Mouse (Mus musculus): ENCODE results near the gene Pgam2.

DNA sequence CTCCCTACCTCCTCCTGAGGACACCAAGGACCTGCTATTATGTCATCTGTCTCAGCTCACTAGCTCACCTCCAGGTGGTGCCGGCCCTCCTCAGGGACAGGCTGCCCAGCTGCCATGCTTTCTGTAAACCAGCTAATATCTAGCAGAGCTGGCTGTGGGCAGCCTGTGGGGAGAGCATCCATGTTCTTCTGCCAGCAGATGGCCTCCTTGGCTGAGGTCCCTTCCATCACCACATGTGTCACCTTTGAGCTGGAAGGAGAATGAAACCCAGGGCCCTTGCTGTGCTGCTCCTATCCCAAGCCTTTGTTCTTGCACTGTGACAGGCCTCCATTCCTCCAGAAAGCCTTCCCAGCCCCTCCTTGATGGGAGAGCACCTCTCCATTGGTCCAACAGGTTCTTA is 32.6 kb upstream of the Pgam2 start:
- TF ChIP-seq CTCF (IDR thresholded peaks at IDR 0.05; ENCODE audit: borderline replicate concordance, insufficient read depth, low read depth, low read length) (no peak; the same call in 1 of the 2 replicates), POLR2A (IDR thresholded peaks at IDR 0.05; ENCODE audit: borderline replicate concordance, insufficient read depth, low read length) (no peak)

All from cerebellum, adult 2 months (tissue).